Mouse (Mus musculus) small intestine, adult 2 months (tissue): Measurements from ENCODE around the gene Lmod2. TPM values are rescaled to one million over a fixed set of nuclear protein-coding genes. Genes with fewer than 3 reads are reported as not detected.

Experiments
- H3K27ac ChIP-seq: fragments of 200-500 bp; 2 replicates; pipeline ENCODE4 v1.5.1; 2012; ENCODE audit warnings: low read depth, low read length, control low read depth, inconsistent platforms; ENCODE audit not compliant: insufficient read depth
- H3K27me3 ChIP-seq: fragments of 200-500 bp; 2 replicates; pipeline ENCODE4 v1.6.1; 2012; ENCODE audit warnings: mild to moderate bottlenecking, moderate library complexity, low read length, inconsistent platforms; ENCODE audit not compliant: control insufficient read depth, insufficient read depth
- H3K36me3 ChIP-seq: fragments of 200-500 bp; 2 replicates; pipeline ENCODE4 v1.6.1; 2012; ENCODE audit warnings: mild to moderate bottlenecking, low read length, control low read depth, inconsistent platforms; ENCODE audit not compliant: control insufficient read depth, insufficient read depth
- H3K4me1 ChIP-seq: fragments of 200-500 bp; 2 replicates; pipeline ENCODE4 v1.6.1; 2012; ENCODE audit warnings: low read length, inconsistent platforms, mixed read lengths; ENCODE audit not compliant: control insufficient read depth, insufficient read depth, insufficient read length
- H3K4me3 ChIP-seq: fragments of 200-500 bp; 2 replicates; pipeline ENCODE4 v1.5.1; 2012; ENCODE audit warnings: low read depth, mild to moderate bottlenecking, control low read depth, inconsistent platforms, low read length, moderate library complexity
- CTCF ChIP-seq: fragments of 200-500 bp; IDR thresholded peaks from 2 replicates; pipeline ENCODE4 v1.5.1; 2012; ENCODE audit warnings: low read depth, mild to moderate bottlenecking, control low read depth, inconsistent platforms, low read length, moderate library complexity, mixed read lengths; ENCODE audit not compliant: insufficient replicate concordance, insufficient read length; ENCODE audit errors: extremely low read depth
- POLR2A ChIP-seq: fragments of 200-500 bp; IDR thresholded peaks from 2 replicates; pipeline ENCODE4 v1.6.1; 2012; ENCODE audit warnings: low read depth, mild to moderate bottlenecking, control low read depth, inconsistent platforms, low read length, moderate library complexity
- WGBS: fragments of 180-500 bp; shearing (Covaris S2); methylation state at CpG from one replicate; pipeline ENCODE4 v1.1.7; 2018; 5-methylcytosine and 5-hydroxymethylcytosine counted together
- polyA plus RNA-seq: library from polyadenylated mRNA; depleted of rRNA; stranded (reverse); fragments of >200 nt; gene quantifications from 2 replicates; pipeline ENCODE4 v1.2.3, GENCODE M21; 2012; rRNA removed

The Lmod2 gene
- polyA plus RNA-seq, 1 experiment: not detected

DNA sequence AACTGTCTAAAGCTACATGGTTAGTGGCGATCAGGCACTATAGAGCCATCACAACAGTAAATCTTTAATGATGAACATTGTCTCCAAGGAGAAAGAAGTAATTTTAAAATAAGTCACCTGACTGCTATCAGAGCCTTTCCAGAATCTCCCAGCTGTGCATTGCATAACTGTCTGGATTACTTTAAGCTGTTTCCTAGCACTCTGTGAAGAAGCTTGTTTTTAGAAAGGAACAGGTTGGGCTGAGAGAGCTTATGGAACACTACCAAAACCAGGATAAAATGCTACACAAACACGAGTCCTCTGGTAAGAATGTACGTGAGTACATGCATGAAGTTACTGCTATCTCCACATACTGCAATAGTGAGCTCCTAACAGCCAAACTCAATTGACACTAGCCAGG is 53.2 kb downstream of the Lmod2 start:
- peaks cover 4% of the 10 kb centered on the region for H3K4me1 ChIP-seq
- no peak overlapping the region for H3K4me3 ChIP-seq
- TF ChIP-seq POLR2A (no peak), CTCF (no peak)
- no peaks in the 10 kb centered on the region for H3K36me3 ChIP-seq
- no peaks in the 10 kb centered on the region for H3K27me3 ChIP-seq
- 82% methylated on average over 3 of the region's 3 CpGs for WGBS
- no peak overlapping the region for H3K27ac ChIP-seq

DNA sequence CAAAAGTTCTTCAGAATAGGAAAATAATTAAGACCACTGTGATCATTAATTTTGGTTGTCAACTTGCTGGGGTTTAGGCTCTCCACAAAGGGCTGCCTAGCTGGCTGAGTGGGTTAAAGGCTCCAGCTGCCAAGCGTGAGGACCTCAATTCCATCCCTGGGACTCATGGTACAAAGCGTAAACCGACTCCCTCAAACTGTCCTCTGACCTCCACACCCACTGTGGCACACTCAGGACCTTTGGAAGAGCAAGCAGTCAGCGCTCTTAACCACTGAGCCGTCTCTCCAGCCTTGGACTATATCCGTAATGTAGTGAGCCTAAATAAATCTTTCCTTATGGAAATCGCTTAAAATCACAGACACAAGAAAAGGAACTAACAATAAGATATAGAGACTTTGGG is 54.0 kb downstream of the Lmod2 start:
- no peak for TF ChIP-seq POLR2A
- no peak overlapping the region for H3K27ac ChIP-seq
- 46% methylated on average over 7 of the region's 7 CpGs for WGBS
- no peaks in the 10 kb centered on the region for H3K36me3 ChIP-seq
- no peaks in the 10 kb centered on the region for H3K27me3 ChIP-seq
- H3K4me1 ChIP-seq: peaks cover 4% of the 10 kb centered on the region
- no peak overlapping the region for H3K4me3 ChIP-seq

Other genes starting within 250 kb of the Lmod2 start
- not detected in 2 replicates for gene Iqub, start 82.7 kb upstream of the Lmod2 start, polyA plus RNA-seq
- gene Ndufa5, start 69.7 kb upstream of the Lmod2 start, polyA plus RNA-seq: 0.88 and 1.3 TPM in 2 replicates
- not detected in 2 replicates for gene Asb15, start 69.6 kb upstream of the Lmod2 start, polyA plus RNA-seq
- 75.0 and 198 TPM in 2 replicates for gene Wasl, start 67.2 kb downstream of the Lmod2 start, polyA plus RNA-seq
- gene Hyal6, start 135.5 kb downstream of the Lmod2 start, polyA plus RNA-seq: not detected in 2 replicates
- gene Hyal4, start 150.6 kb downstream of the Lmod2 start, polyA plus RNA-seq: not detected in 2 replicates
- not detected in 2 replicates for gene Spam1, start 193.4 kb downstream of the Lmod2 start, polyA plus RNA-seq